Comparison of ENCODE assay signal across 19 mouse cellular contexts in genomic region chr3:68683579-68683978, GRCm38 (mm10). TPM values are rescaled to one million over a fixed set of nuclear protein-coding genes. Genes with fewer than 3 reads are reported as not detected.
"Had no signal": no experiment of that assay in that cellular context is flagged by ENCODE, and none has a peak within 500 bp of the region (broad histone marks: within the 10 kb centered on the region; RNA-seq: fewer than 3 reads in every experiment).

No protein-coding gene starts in this region.

- H3K27me3 ChIP-seq: kidney, embryonic 15.5 days; limb, embryonic 13.5 days; megakaryocyte, embryonic 14.5 days; midbrain, embryonic 12.5 days; neural tube, embryonic 15.5 days had no signal

- H3K36me3 ChIP-seq: kidney, embryonic 15.5 days; limb, embryonic 13.5 days; midbrain, embryonic 12.5 days; neural tube, embryonic 15.5 days had no signal

- H3K9ac ChIP-seq: kidney, embryonic 15.5 days; limb, embryonic 13.5 days; liver, embryonic 14.5 days; midbrain, embryonic 12.5 days; neural tube, embryonic 15.5 days had no signal

- H3K27ac ChIP-seq: kidney, embryonic 15.5 days; limb, embryonic 13.5 days; liver, embryonic 14.5 days; midbrain, embryonic 12.5 days; neural tube, embryonic 15.5 days had no signal

- H3K4me2 ChIP-seq: kidney, embryonic 15.5 days; limb, embryonic 13.5 days; midbrain, embryonic 12.5 days; neural tube, embryonic 15.5 days had no signal

- H3K9me3 ChIP-seq: kidney, embryonic 15.5 days; limb, embryonic 13.5 days; megakaryocyte, embryonic 14.5 days; midbrain, embryonic 12.5 days; neural tube, embryonic 15.5 days had no signal

- H3K4me1 ChIP-seq: limb, embryonic 13.5 days; midbrain, embryonic 12.5 days; neural tube, embryonic 15.5 days had no signal

- H3K4me3 ChIP-seq: kidney, embryonic 15.5 days; limb, embryonic 13.5 days; megakaryocyte, embryonic 14.5 days; midbrain, embryonic 12.5 days; neural tube, embryonic 15.5 days had no signal

- DNase-seq: kidney, adult 18-20 months; kidney, postnatal 14 days; layer of hippocampus, postnatal 36 days; left cerebral cortex, postnatal 4 days; lung, adult 18-20 months; lung, postnatal 4 days; right cerebral cortex, postnatal 4 days; spleen, adult 18-20 months; thymus, adult 18-20 months; thymus, postnatal 14 days had no signal

RNA-seq across cellular contexts. Expression of gene Il12a, which starts 6.9 kb away (rescaled TPM):
- total RNA-seq: left cerebral cortex, postnatal 4 days; liver, adult 2 months; midbrain, postnatal 0 days had no signal
- polyA plus RNA-seq: liver, adult 2 months; midbrain, embryonic 12.5 days; midbrain, postnatal 0 days; neural tube, embryonic 15.5 days; stomach, embryonic 14.5 days had no signal
